8 mouse cellular contexts compared by ENCODE assay signal in genomic region chr14:33313624-33314023, GRCm38 (mm10).
DNase-seq lines count a peak whose midpoint lies in the region; ATAC-seq and TF ChIP-seq lines count a peak whose summit lies in the region.

No protein-coding gene starts in this region.

- no peaks in the 10 kb centered on the region for H3K36me3 ChIP-seq in spleen, adult 2 months (ENCODE audit: control insufficient read depth, insufficient read depth, low read length)
- no peaks in the 10 kb centered on the region for H3K36me3 ChIP-seq in intestine, postnatal 0 days (ENCODE audit: control insufficient read depth, insufficient read depth)
- H3K36me3 ChIP-seq in limb, embryonic 10.5 days = no peaks in the 10 kb centered on the region
- no peaks in the 10 kb centered on the region for H3K36me3 ChIP-seq in midbrain, embryonic 15.5 days (replicated peaks)
- H3K36me3 ChIP-seq in stomach, embryonic 16.5 days (ENCODE audit: control insufficient read depth, insufficient read depth, low read length) = no peaks in the 10 kb centered on the region

- WGBS in spleen, adult 2 months = 0% methylated on average over 4 of the region's 4 CpGs
- 2% methylated on average over 4 of the region's 4 CpGs for WGBS in intestine, postnatal 0 days
- WGBS in limb, embryonic 10.5 days = 1% methylated on average over 4 of the region's 4 CpGs
- 2% methylated on average over 4 of the region's 4 CpGs for WGBS in midbrain, embryonic 15.5 days
- 1% methylated on average over 4 of the region's 4 CpGs for WGBS in stomach, embryonic 16.5 days

- 0 out of 2 replicates have a peak, but pooled peaks have one; percentile 38 for ATAC-seq in intestine, postnatal 0 days
- peak; percentile 65 for ATAC-seq in midbrain, embryonic 15.5 days (replicated peaks)
- peak; percentile 63 for ATAC-seq in stomach, embryonic 16.5 days (ENCODE audit: insufficient read depth, low FRiP score)

- H3K4me2 ChIP-seq in intestine, postnatal 0 days (replicated peaks; ENCODE audit: low read depth) = no peak overlapping the region
- no peak overlapping the region for H3K4me2 ChIP-seq in midbrain, embryonic 15.5 days
- no peak overlapping the region for H3K4me2 ChIP-seq in stomach, embryonic 16.5 days (ENCODE audit: low read depth, low read length)

- H3K4me3 ChIP-seq in spleen, adult 2 months (ENCODE audit: extremely low read depth, insufficient read depth, insufficient read length) = no peak overlapping the region
- no peak overlapping the region for H3K4me3 ChIP-seq in intestine, postnatal 0 days (ENCODE audit: low read depth, low read length)
- H3K4me3 ChIP-seq in limb, embryonic 10.5 days = no peak overlapping the region
- no peak overlapping the region for H3K4me3 ChIP-seq in midbrain, embryonic 15.5 days
- H3K4me3 ChIP-seq in stomach, embryonic 16.5 days (replicated peaks; ENCODE audit: low read length) = no peak overlapping the region

- TF ChIP-seq CTCF in spleen, adult 2 months (IDR thresholded peaks at IDR 0.05; ENCODE audit: extremely low read depth, insufficient read depth, insufficient read length, insufficient replicate concordance) = peak; percentile 71; the same call in 1 of the 2 replicates
- TF ChIP-seq CTCF in intestine, postnatal 0 days (IDR thresholded peaks at IDR 0.05; ENCODE audit: low read depth) = peak; percentile 99

- no peak overlapping the region for H3K9ac ChIP-seq in intestine, postnatal 0 days (ENCODE audit: low read depth, low read length)
- no peak overlapping the region for H3K9ac ChIP-seq in midbrain, embryonic 15.5 days
- H3K9ac ChIP-seq in stomach, embryonic 16.5 days (ENCODE audit: low read length) = no peak overlapping the region

- H3K27me3 ChIP-seq in spleen, adult 2 months (ENCODE audit: control insufficient read depth, insufficient read depth, low read length) = no peaks in the 10 kb centered on the region
- H3K27me3 ChIP-seq in intestine, postnatal 0 days (replicated peaks; ENCODE audit: control insufficient read depth, insufficient read depth, low read length) = peaks cover 9% of the 10 kb centered on the region; the same call in 1 of the 2 replicates
- H3K27me3 ChIP-seq in limb, embryonic 10.5 days (ENCODE audit: low read depth, poor library complexity, severe bottlenecking) = peaks cover 46% of the 10 kb centered on the region
- H3K27me3 ChIP-seq in midbrain, embryonic 15.5 days (replicated peaks) = peaks cover 15% of the 10 kb centered on the region
- peaks cover 9% of the 10 kb centered on the region; the same call in 1 of the 2 replicates for H3K27me3 ChIP-seq in stomach, embryonic 16.5 days (ENCODE audit: control insufficient read depth, insufficient read depth, low read length)

- no peaks in the 10 kb centered on the region for H3K4me1 ChIP-seq in spleen, adult 2 months (ENCODE audit: control insufficient read depth, insufficient read depth, insufficient read length)
- H3K4me1 ChIP-seq in intestine, postnatal 0 days (replicated peaks; ENCODE audit: control insufficient read depth, insufficient read depth, low read length) = no peaks in the 10 kb centered on the region
- H3K4me1 ChIP-seq in limb, embryonic 10.5 days = peaks cover 6% of the 10 kb centered on the region; the same call in 1 of the 2 replicates
- no peaks in the 10 kb centered on the region for H3K4me1 ChIP-seq in midbrain, embryonic 15.5 days
- H3K4me1 ChIP-seq in stomach, embryonic 16.5 days (ENCODE audit: control insufficient read depth, insufficient read depth, low read length) = peaks cover 4% of the 10 kb centered on the region

- DNase-seq in spleen, adult 2 months (ENCODE audit: low read depth in 1 of 2, low spot score in 2 of 2) = peak in 1 of 2 experiments; percentile 20
- no peak for DNase-seq in spleen, adult 12 weeks (ENCODE audit: low spot score)
- DNase-seq in cerebellum, adult 9-11 months = peak; percentile 67
- peak; percentile 58 for DNase-seq in gastrocnemius, adult 18-20 months (ENCODE audit: low spot score)
- peak; percentile 79 for DNase-seq in limb, embryonic 10.5 days (ENCODE audit: low spot score)

- no peaks in the 10 kb centered on the region for H3K9me3 ChIP-seq in intestine, postnatal 0 days (ENCODE audit: control insufficient read depth)
- H3K9me3 ChIP-seq in limb, embryonic 10.5 days (replicated peaks) = no peaks in the 10 kb centered on the region
- no peaks in the 10 kb centered on the region for H3K9me3 ChIP-seq in midbrain, embryonic 15.5 days
- no peaks in the 10 kb centered on the region for H3K9me3 ChIP-seq in stomach, embryonic 16.5 days (replicated peaks; ENCODE audit: control insufficient read depth, low read length)

- TF ChIP-seq POLR2A in spleen, adult 2 months (IDR thresholded peaks at IDR 0.05; ENCODE audit: low read depth, low read length) = no peak

- H3K27ac ChIP-seq in spleen, adult 2 months (ENCODE audit: insufficient read depth, low read length) = no peak overlapping the region
- no peak overlapping the region for H3K27ac ChIP-seq in intestine, postnatal 0 days (ENCODE audit: low read depth, low read length)
- no peak overlapping the region for H3K27ac ChIP-seq in limb, embryonic 10.5 days
- H3K27ac ChIP-seq in midbrain, embryonic 15.5 days = no peak overlapping the region
- no peak overlapping the region for H3K27ac ChIP-seq in stomach, embryonic 16.5 days (ENCODE audit: low read length)
